Mouse (Mus musculus) layer of hippocampus, adult 18-20 months (tissue): Measurements from ENCODE around the gene Ier5. TPM values are rescaled to one million over a fixed set of nuclear protein-coding genes. Genes with fewer than 3 reads are reported as not detected.

Experiments
- DNase-seq, 2 experiments: peaks; one replicate each; pipeline ENCODE4 v3.0.0; 2022; ENCODE audit warnings: low spot score in 2 of 2
- long read RNA-seq: library from polyadenylated mRNA; stranded (forward); transcript quantifications from one replicate; pipeline ENCODE4 v2.0.0, GENCODE M21; 2021
- total RNA-seq, 2 experiments: library from RNA; stranded (reverse); gene quantifications; 2 replicates each; pipeline ENCODE4 v1.2.3; 2021

Gene Ier5
- 10 to 100 TPM; 32.3 to 36.2 TPM for total RNA-seq
- long read RNA-seq, transcript Ier5-201 (1 exons, 3,276 nt) = major isoform, 47 of 47 reads
- long read RNA-seq, partial matches to known transcripts = 0 of 47 reads
- long read RNA-seq, other reads (novel, unspliced or antisense) = 0 of 47 reads

DNA sequence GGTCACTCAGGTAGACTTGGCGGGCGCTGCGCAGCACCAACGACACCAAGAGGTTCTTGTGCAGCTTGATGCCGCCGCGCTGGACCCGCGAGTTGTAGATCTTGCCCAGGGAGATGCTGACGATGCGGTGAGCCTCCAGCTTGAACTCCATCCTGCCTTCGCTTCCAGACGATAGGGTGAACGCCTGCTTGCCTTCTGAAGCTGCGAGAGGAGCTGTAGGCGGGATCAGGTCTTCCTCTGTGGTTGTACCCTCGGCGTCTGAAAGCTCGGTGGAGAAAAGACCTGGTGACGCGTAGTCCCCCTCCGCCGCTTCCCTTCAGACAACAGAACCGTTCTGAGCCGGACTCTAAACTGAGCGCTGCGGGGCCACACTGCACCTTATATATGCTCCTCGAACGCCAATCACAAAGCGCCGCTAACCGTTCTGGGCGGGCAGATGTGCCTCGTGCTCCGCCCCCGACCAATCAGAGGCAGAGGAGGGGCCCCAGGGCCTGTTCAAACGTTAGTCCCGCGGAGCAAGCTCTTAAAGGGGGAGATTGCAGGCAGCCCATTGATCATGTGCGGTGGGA is at the start of gene Ier5:
TSS of gene Ier5 (minus strand) at position 357 of the 569 bp plus-strand sequence.
- DNase-seq = peak; percentile 94 to 98

DNA sequence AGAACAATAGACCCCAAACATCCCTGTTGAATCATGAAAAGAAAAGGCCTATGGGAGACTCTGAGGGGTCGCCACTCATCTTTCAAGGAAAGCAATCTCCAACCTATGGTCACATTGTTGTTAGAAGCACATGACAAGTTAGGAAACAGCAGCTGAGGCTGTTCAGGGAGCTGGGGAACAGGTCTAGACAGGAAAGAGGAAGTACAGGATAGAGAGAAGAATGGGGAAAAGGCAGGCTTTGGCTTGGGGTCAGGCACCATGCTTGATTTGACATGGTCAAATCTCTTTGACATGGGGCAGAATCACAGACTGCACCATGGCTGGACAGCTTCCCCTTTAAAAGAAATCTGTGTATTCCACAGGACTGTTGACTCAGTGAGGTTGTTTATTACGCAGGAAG is 47.8 kb upstream of the Ier5 start:
- no peak for DNase-seq

DNA sequence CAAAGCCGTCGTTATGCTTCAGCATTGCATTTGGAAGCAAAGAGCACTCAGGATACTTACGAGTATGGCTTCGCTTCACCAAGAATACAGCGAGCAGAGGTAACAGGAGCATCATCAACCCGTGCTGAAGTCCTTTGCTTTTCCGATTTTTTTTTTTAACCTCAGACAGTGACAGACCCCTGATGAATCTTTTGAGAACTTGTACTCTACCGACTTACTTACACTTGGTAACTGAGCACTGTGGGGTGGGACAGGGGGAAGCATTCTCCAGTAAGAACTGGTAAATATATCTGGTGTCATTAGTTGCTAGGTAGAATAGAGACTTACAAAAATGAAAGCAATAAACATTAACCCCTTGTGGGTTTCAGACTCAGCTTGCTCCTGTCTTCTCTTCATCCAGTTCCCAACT is 47.1 kb upstream of the Ier5 start, which contains the start of gene Mr1:
TSS of gene Mr1 (minus strand) at position 243 of the 409 bp plus-strand sequence.
- DNase-seq = peak in 1 of 2 experiments; percentile 57

DNA sequence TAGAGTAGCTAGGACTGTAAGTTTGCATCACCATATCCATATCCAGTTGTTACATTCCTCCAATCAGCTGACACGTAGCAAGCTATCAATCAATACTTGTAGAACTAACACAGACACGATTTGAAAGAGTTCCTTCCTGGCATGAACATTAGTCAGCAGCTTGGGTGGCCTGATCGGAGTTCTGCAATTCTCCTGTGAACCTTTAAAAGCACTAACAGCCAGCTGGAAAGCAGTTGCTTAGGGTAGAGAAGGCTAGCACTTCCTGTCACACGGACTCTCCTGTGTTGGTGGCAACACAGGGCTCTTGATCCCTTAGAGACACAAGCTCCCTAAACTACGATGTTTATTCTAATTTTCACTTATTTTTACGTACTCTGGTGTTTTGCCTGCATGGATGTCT is 46.2 kb upstream of the Ier5 start:
- DNase-seq = no peak

DNA sequence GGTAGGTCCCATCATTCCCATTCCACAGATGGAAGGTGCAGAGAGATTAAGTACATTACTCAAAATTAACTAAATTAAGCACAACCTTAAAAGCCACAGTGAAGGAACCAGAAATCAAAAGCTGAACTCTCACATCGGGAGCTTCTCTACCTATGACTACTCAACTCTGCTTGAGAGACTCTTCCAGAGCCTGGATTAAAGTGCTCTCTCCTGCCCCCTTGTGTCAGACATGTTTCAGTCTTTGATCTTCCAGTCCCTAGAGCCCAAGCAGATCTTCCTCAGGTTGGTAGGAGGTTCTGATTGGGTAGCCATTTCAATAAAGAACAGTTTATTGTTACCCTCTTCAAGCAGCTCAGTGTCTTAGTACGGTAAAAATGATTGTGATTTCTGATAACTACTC is 40.6 kb upstream of the Ier5 start:
- peak; percentile 30 to 79 for DNase-seq

DNA sequence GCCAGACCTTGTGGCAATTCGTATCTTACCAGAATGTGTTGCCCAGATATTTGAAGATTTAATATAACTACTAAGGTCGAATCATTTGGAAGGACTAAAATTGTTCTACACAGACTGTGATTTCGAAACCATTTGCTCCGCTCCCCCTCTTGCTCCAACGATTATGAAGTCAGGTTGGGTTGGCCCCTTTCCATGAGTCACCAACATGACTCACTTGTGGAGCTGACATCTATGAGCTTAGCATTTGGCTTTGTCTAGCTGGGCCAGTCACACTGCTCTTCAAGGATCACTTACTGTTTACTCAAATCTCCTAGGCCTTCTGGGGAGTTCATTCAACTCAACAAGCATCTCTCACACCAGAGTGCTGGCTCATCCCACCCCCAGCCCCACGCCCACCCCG is 39.4 kb upstream of the Ier5 start:
- DNase-seq = peak; percentile 15 to 61

DNA sequence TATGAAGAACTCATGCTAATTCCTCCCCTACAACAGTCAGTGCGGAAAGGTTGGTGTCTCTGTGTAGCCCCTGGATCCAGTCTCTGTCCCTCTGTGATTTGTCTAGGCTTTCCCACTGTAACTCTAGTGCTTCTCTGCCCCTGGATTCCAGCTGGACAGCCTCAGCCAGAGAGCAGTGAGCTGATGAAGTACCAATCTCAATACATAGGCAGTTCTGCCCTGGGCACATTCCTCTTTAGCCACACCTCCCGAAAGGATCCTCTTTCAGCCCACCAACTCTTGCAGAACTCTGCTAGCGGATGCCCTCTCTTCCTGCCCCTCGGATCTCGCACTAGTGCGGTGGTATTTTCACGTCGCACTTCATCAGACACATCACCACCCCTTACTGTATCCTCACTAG is 35.4 kb upstream of the Ier5 start:
- DNase-seq = no peak

DNA sequence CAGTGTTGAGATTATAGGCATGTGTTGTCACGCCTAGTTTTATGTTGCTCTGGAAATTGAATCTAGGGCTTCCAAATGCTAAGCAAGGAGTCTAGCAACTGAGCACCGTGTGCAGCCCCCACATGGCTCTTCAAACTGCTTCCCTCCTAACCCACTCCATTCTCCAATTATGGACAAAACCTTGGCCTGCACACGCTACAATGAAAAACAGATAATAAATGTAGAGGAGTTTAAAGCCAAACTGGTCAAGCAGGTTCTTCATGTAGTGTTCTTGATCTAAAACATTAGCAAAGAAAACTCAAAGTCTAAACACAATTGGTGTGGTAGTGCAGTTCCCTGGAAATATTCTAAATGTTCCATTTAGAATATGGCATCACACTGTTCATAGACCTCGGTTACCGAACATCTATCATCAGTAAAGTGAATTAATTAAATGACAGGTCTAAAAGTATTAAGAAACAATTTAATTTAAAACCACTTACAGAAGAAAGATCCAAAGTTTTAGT is 28.0 kb upstream of the Ier5 start:
- DNase-seq = no peak

DNA sequence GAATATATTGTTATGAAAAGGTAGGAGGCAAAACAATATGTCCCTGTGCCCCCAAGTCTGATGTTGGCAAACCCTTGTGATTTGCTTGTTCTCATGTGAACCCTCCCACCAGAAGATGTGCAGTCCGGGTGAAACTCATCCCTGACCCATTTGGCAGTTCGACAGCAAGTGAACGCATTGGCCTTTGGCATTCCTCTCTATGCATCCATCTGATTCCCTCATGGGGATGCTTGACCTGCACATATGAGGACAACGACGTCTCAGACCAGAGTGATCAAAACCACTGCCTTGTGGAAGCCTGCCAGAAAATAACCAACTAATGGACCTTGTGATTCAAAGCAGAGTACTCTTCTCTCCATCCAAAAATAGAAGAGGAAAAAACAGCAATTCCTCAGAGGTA is 27.3 kb upstream of the Ier5 start:
- no peak for DNase-seq

DNA sequence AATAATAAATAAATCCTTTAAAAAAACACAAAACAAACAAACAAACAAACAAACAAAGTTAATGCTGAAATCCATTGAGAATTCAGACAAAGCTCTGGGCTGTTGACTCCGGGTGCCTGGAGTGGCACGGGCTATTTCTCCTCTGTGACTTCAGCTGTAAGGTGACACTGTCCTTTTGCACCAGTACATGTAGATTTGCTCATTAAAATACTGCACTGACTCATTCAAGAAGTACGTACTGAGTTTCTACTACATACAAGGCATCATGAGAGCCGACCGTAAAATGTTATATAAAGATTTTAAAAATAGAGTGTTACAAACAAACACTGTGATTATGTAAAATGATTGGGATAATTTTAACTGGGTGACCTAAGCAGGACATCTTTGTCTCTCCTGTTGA is 25.0 kb upstream of the Ier5 start:
- DNase-seq = no peak

DNA sequence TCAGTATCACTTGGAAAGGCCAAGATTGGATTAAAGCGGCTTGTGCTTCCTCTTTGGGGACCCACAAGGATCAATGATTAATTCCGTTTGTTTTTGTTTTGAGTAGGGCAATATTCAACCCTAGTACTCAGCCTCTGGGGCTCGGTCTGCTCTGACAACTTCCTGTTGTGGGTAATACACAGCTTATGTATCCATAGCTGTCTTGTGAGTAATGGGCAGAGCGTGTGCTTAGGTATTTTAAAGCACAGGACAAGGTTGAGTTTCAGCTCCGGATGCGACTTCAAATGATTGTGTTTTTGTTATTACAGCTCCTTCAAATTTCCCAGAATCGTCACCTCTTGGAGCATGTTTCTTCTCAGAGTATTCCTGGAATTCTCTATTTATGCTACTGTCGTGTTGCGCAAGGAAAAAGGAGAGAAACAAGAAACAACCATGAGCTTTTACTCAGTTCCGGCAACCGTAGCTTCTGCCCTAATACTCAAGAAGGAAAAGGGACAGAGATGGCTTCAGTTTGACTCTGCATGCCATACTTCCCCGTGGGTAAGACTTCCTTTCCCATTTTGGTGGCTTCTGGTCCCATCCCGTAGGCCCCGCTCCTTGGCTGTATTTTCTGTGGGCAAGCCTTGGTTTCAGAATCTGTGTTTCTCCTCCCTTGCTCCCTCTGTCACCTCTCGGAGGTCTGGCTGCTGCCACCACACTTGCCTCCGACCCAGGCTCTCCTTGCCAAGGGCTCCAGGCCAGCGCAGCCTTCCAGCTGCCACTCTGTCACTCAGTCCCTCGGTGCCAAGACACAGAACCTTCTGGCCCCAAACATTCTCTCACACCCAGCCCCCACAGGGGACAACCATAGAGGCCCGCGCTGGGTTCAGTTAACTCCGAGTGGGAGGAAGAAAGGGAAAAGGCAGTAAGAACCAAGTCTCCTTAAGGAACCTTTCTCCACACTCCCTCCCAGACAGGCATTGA is 22.8 kb upstream of the Ier5 start:
- peak in 1 of 2 experiments; percentile 41 for DNase-seq

DNA sequence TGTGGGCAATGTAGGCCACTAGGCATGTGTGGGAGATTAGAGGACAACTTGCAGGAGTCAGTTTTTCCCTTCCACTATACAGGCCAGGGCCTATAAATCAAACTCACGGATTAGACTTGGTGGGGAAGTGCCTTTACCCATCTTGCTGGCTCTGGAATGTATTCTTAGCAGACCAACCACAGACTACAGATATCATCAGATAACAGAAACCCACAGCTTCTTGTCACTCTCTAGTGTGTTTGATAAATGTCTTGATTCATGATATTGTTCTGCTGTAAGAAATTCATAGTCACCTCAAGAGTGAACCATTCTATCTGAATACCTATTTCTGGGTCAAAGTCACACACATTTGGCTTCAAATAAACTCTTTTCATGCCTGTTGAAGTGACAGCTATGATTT is 20.3 kb upstream of the Ier5 start:
- DNase-seq = no peak

DNA sequence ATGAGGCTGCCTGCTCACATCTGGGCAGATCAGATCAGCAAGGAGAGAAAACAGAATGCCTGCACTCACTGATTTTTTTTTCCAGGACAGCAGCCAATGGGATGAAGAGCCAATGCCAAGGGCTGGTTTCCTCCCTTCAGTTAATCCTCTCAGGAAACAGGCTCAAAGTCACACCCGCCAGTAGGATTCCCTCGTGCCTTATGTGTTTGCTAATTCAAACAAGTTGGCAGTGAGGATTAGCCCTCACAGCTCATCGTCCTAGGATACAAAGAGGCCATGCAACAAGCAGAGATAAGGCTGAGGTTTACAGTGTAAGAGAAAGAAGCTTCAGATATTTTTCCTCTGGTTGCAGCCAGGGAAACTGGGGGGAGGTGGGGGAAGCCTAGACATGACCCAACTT is 14.5 kb upstream of the Ier5 start:
- no peak for DNase-seq

DNA sequence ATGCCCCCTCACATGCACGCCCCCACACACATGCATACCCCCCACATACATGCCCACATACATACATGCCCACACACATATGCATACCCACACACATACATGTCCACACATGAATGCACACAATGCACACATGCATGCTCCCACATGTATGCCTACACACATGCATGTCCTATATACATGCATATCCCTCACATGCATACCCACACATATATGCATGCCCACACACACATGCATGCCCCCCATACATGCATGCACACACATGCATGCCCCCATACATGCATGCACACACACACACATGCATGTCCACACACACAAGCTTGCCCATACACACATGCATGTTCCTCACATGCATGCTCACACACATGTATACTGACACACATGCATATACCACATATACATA is 13.4 kb upstream of the Ier5 start:
- no peak for DNase-seq

DNA sequence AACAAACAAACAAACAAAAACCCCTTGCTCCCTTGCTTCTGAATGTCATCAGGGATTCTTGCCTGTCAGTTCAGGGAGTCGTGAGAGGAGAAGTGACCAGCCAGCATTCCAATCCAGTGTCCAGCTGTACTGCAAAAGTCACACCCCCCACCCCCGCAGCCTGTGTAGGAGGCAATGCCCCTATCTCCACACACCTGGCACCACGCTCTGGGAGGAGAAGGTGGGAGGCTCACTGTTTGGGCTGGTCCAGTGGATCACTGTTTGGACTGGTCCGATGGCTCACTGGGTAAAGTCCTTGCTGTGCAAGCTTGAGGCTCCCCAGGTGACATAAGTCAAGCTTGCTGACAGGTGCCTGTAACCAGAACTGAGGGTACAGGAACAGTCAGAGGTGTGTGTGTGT is 12.7 kb upstream of the Ier5 start:
- no peak for DNase-seq

DNA sequence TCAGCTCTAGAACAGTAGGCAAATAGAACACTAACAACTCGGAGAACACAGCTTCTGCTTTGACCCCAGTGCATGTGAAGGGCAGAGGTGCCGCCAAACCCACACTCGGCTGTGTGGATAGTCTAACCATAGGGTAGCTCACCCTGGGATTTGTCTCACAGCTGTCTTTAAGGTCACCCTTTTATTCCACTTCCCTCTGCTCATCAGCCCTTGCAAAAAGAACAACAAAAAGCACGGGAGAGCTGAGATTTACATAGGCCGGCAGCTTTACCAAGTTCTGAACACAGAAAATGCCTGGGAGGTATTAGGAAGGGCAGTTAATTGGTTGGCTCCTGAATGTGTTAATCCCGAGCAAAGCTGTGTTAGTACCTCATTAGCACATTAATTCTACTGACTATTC is 12.1 kb upstream of the Ier5 start:
- no peak for DNase-seq

DNA sequence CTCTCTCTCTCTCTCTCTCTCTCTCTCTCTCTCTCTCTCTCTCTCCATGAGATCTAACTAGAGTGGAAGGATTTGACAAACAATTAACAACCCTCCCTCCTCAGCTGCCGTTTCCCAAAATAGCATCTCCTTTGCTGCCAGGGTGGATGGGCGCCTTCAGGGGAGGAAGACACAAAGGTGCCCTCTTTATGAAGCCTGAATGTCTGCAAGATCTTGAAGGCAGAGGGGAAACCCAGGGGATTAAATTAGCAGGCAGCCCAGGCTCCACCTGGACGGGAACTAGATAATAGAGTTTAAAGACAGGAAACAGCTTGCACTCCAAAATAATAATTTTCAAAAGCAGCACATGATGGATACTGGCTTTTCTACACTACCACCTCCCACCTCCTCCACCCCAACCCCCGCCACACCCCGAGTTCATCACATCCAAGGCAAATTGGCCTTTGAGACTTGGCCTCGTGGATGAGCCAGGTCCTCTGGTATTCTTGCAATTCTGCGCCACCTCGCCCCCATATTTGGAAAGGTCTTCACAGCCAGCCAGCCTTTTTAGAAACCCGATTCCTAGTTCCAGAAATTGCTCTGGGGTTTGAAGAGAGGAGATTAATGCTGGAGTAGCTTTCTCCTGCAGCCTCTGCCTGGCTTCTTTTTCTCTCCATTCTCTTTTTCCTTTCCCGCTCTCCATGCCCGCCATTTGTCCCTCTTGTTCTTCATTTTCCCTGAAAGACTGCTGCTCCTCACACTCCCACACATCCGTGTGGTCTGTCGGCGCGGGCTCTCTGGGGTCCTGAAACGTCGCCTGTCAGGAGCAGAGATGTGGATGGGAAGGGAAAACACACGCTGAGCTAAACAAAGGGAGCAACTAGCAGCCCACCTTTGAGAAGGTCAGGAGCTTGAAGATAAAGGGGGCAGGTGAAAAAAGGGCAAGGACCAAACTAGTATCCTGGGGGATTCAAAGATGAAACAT is 10.2 kb upstream of the Ier5 start:
- DNase-seq = no peak

DNA sequence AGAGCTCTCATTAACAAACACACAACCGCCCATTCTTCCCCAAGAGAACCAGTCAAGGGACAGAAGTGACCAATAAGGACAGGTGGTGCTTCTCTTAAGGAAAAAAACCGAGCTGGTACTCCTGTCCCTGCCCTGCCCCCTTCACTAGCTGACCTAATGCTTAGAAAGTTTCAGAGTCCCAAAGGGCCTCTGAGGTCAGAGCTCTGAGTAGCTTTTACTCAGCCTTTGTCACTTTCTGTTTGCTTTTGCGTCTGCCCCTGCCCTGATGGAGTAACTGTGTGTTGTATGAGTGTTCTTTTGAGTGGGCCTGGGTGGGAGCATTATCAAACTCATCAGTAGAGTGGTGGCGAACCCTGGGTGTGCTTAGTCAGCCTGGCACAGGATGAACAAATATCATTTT is 9.0 kb upstream of the Ier5 start:
- no peak for DNase-seq

DNA sequence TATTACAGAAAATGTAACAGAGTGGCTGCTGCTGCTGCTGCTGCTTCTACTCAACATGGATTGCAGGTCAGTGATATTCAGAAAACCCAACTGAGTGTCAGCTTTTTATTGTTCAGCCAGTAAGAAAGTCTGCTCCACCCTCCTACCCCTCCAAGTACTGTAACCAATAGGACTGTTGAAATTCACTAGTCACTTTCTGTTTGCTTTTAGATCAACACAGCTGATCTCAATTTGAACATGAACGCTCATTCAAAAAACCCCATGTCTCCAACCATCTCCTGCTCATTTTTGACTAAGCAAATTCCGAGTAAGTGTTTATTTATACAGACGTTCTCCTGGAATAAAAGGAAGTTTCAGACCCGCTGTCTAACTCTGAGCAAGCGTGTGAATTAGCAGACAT is 8.4 kb upstream of the Ier5 start:
- DNase-seq = no peak

DNA sequence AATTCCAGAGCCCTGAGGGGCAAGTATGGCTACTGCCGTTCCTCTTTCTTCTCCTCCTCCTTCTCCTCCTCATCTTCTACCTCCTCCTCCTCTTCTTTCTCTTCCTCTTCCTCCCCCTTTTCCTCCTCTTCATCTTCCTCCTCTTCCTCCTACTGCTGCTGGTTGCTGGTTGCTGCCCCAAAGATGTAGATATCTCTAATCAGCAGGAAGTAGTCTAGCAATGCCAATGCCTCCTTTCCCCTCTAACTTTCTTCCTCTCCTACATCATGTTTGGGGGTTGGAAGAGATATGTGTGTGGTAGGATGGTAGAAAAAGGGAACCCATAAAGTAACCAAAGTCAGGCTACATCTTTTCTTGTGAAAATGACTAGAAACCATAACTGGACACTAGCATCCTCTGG is 6.9 kb upstream of the Ier5 start:
- DNase-seq = no peak

DNA sequence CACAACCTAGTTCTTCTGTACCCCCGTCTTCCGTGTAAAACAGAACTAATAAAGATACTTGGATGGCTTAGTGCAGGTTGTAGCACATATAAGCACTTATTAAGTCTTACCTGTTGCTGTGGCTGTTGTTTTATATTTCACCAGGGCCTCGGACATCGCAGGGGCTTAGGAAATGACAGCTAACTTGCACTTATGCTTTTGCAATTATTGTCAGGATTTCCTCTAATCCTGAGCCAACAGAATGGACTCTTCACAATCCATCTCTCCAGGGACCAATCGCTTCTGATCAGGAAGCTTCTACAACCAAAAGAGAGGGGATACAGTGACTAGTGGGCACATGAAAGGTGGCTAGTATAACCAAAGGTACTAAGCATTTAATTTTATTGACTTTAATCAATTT is 4.6 kb upstream of the Ier5 start:
- DNase-seq = no peak
